Mouse (Mus musculus): ENCODE measurements around the gene Dgki. TPM values are rescaled to one million over a fixed set of nuclear protein-coding genes. Genes with fewer than 3 reads are reported as not detected.

The Dgki gene
- polyA plus RNA-seq, 1 experiment from 2014 or later, result 5.9 TPM

- Histone ChIP-seq H3K27me3 (no peaks in the 10 kb centered on the region), H3K4me3 (no peak overlapping the region), H3K9ac (no peak overlapping the region), H3K36me3 (no peaks in the 10 kb centered on the region; the same call in 1 of the 2 replicates), H3K4me1 (replicated peaks) (no peaks in the 10 kb centered on the region), H3K9me3 (no peaks in the 10 kb centered on the region), H3K4me2 (no peak overlapping the region), H3K27ac (no peak overlapping the region)
- WGBS, result 92% methylated on average over 10 of the region's 10 CpGs
- ATAC-seq (ENCODE audit: low FRiP score), result no peak
Measured at GRCm38 (mm10) chr6:37261236-37261852, 38.6 kb downstream of the Dgki start.

GRCm38 (mm10) chr6:37258662-37259061 lies 41.3 kb downstream of the Dgki start:
- Histone ChIP-seq H3K4me3 (no peak overlapping the region), H3K4me2 (no peak overlapping the region), H3K9me3 (no peaks in the 10 kb centered on the region), H3K36me3 (no peaks in the 10 kb centered on the region), H3K9ac (no peak overlapping the region), H3K4me1 (replicated peaks) (0 out of 2 replicates have a peak, but pooled peaks cover 4% of the 10 kb centered on the region), H3K27ac (no peak overlapping the region), H3K27me3 (no peaks in the 10 kb centered on the region)
- 90% methylated on average over 7 of the region's 7 CpGs for WGBS
- ATAC-seq (ENCODE audit: low FRiP score), result no peak

- H3K9me3 ChIP-seq, result no peaks in the 10 kb centered on the region
- no peak overlapping the region for H3K4me2 ChIP-seq
- H3K27me3 ChIP-seq, result no peaks in the 10 kb centered on the region
- H3K27ac ChIP-seq, result no peak overlapping the region
- no peak overlapping the region for H3K4me3 ChIP-seq
- H3K9ac ChIP-seq, result no peak overlapping the region
- no peak for ATAC-seq (ENCODE audit: low FRiP score)
- 0 out of 2 replicates have a peak, but pooled peaks cover 4% of the 10 kb centered on the region for H3K4me1 ChIP-seq (replicated peaks)
- 55% methylated on average over 8 of the region's 8 CpGs for WGBS
- no peaks in the 10 kb centered on the region for H3K36me3 ChIP-seq
Measured at GRCm38 (mm10) chr6:37254144-37254543, 45.8 kb downstream of the Dgki start.

- no peak for ATAC-seq (ENCODE audit: low FRiP score)
- WGBS, result 90% methylated on average over 4 of the region's 4 CpGs
- Histone ChIP-seq H3K4me1 (replicated peaks) (0 out of 2 replicates have a peak, but pooled peaks cover 4% of the 10 kb centered on the region), H3K27ac (no peak overlapping the region), H3K4me2 (no peak overlapping the region), H3K27me3 (no peaks in the 10 kb centered on the region), H3K9me3 (no peaks in the 10 kb centered on the region), H3K36me3 (no peaks in the 10 kb centered on the region), H3K4me3 (no peak overlapping the region), H3K9ac (no peak overlapping the region)
Measured at GRCm38 (mm10) chr6:37252536-37252935, 47.4 kb downstream of the Dgki start.

- Histone ChIP-seq H3K9ac (no peak overlapping the region), H3K4me1 (replicated peaks) (0 out of 2 replicates have a peak, but pooled peaks cover 7% of the 10 kb centered on the region)
- no peak for ATAC-seq (ENCODE audit: low FRiP score)
Measured at GRCm38 (mm10) chr6:37250671-37251070, 49.3 kb downstream of the Dgki start.

GRCm38 (mm10) chr6:37245757-37246156 lies 54.2 kb downstream of the Dgki start:
- Histone ChIP-seq H3K36me3 (no peaks in the 10 kb centered on the region), H3K27me3 (no peaks in the 10 kb centered on the region), H3K4me1 (replicated peaks) (peaks cover 13% of the 10 kb centered on the region; the same call in 1 of the 2 replicates), H3K9me3 (no peaks in the 10 kb centered on the region), H3K27ac (no peak overlapping the region), H3K4me2 (no peak overlapping the region), H3K9ac (no peak overlapping the region), H3K4me3 (no peak overlapping the region)
- no peak for ATAC-seq (ENCODE audit: low FRiP score)
- 81% methylated on average over 7 of the region's 7 CpGs for WGBS

More at GRCm38 (mm10) chr6:37250671-37251070, 49.3 kb downstream of the Dgki start:
- Histone ChIP-seq H3K36me3 (no peaks in the 10 kb centered on the region), H3K27ac (no peak overlapping the region), H3K27me3 (no peaks in the 10 kb centered on the region), H3K9me3 (no peaks in the 10 kb centered on the region), H3K4me3 (no peak overlapping the region), H3K4me2 (no peak overlapping the region)
- 97% methylated on average over 2 of the region's 2 CpGs for WGBS

GRCm38 (mm10) chr6:37244074-37244473 lies 55.9 kb downstream of the Dgki start:
- Histone ChIP-seq H3K4me3 (no peak overlapping the region), H3K27ac (no peak overlapping the region), H3K9ac (no peak overlapping the region), H3K36me3 (no peaks in the 10 kb centered on the region), H3K9me3 (no peaks in the 10 kb centered on the region), H3K4me2 (no peak overlapping the region), H3K4me1 (replicated peaks) (peaks cover 16% of the 10 kb centered on the region; the same call in 1 of the 2 replicates), H3K27me3 (no peaks in the 10 kb centered on the region)
- ATAC-seq (ENCODE audit: low FRiP score), result no peak
- 87% methylated on average over 11 of the region's 11 CpGs for WGBS

- WGBS, result 60% methylated on average over 5 of the region's 5 CpGs
- Histone ChIP-seq H3K4me3 (no peak overlapping the region), H3K36me3 (no peaks in the 10 kb centered on the region), H3K9me3 (no peaks in the 10 kb centered on the region), H3K27ac (no peak overlapping the region), H3K9ac (no peak overlapping the region), H3K27me3 (no peaks in the 10 kb centered on the region), H3K4me1 (replicated peaks) (peaks cover 16% of the 10 kb centered on the region; the same call in 1 of the 2 replicates), H3K4me2 (no peak overlapping the region)
- no peak for ATAC-seq (ENCODE audit: low FRiP score)
Measured at GRCm38 (mm10) chr6:37242769-37243121, 57.2 kb downstream of the Dgki start.

GRCm38 (mm10) chr6:37242100-37242768 lies 57.8 kb downstream of the Dgki start:
- no peak overlapping the region for H3K27ac ChIP-seq
- no peak overlapping the region for H3K4me2 ChIP-seq
- 57% methylated on average over 6 of the region's 6 CpGs for WGBS
- no peaks in the 10 kb centered on the region for H3K9me3 ChIP-seq
- H3K9ac ChIP-seq, result no peak overlapping the region
- no peak overlapping the region for H3K4me3 ChIP-seq
- ATAC-seq (ENCODE audit: low FRiP score), result no peak
- H3K36me3 ChIP-seq, result no peaks in the 10 kb centered on the region
- no peaks in the 10 kb centered on the region for H3K27me3 ChIP-seq
- peaks cover 16% of the 10 kb centered on the region; the same call in 1 of the 2 replicates for H3K4me1 ChIP-seq (replicated peaks)

- 87% methylated on average over 4 of the region's 4 CpGs for WGBS
- Histone ChIP-seq H3K36me3 (no peaks in the 10 kb centered on the region), H3K4me2 (no peak overlapping the region), H3K27ac (no peak overlapping the region), H3K4me3 (no peak overlapping the region), H3K4me1 (replicated peaks) (peaks cover 16% of the 10 kb centered on the region; the same call in 1 of the 2 replicates), H3K9ac (no peak overlapping the region), H3K9me3 (no peaks in the 10 kb centered on the region), H3K27me3 (no peaks in the 10 kb centered on the region)
- ATAC-seq (ENCODE audit: low FRiP score), result no peak
Measured at GRCm38 (mm10) chr6:37241434-37241833, 58.5 kb downstream of the Dgki start.

- H3K9me3 ChIP-seq, result no peaks in the 10 kb centered on the region
- H3K36me3 ChIP-seq, result no peaks in the 10 kb centered on the region
- no peak overlapping the region for H3K4me3 ChIP-seq
- H3K4me2 ChIP-seq, result no peak overlapping the region
- 81% methylated on average over 7 of the region's 7 CpGs for WGBS
- no peak overlapping the region for H3K27ac ChIP-seq
- H3K27me3 ChIP-seq, result no peaks in the 10 kb centered on the region
- no peak for ATAC-seq (ENCODE audit: low FRiP score)
- peaks cover 13% of the 10 kb centered on the region; the same call in 1 of the 2 replicates for H3K4me1 ChIP-seq (replicated peaks)
- H3K9ac ChIP-seq, result no peak overlapping the region
Measured at GRCm38 (mm10) chr6:37240140-37240539, 59.8 kb downstream of the Dgki start.

GRCm38 (mm10) chr6:37236893-37237292 lies 63.1 kb downstream of the Dgki start:
- H3K9ac ChIP-seq, result no peak overlapping the region
- H3K4me3 ChIP-seq, result no peak overlapping the region
- H3K9me3 ChIP-seq, result no peaks in the 10 kb centered on the region
- H3K4me2 ChIP-seq, result no peak overlapping the region
- H3K36me3 ChIP-seq, result no peaks in the 10 kb centered on the region
- no peak overlapping the region for H3K27ac ChIP-seq
- H3K4me1 ChIP-seq (replicated peaks), result 0 out of 2 replicates have a peak, but pooled peaks cover 3% of the 10 kb centered on the region
- ATAC-seq (ENCODE audit: low FRiP score), result no peak
- WGBS, result 83% methylated on average over 2 of the region's 2 CpGs
- H3K27me3 ChIP-seq, result no peaks in the 10 kb centered on the region

- Histone ChIP-seq H3K4me2 (no peak overlapping the region), H3K9me3 (no peaks in the 10 kb centered on the region), H3K9ac (no peak overlapping the region), H3K36me3 (no peaks in the 10 kb centered on the region), H3K27ac (no peak overlapping the region), H3K4me3 (no peak overlapping the region), H3K4me1 (replicated peaks) (no peaks in the 10 kb centered on the region; the same call in 1 of the 2 replicates), H3K27me3 (no peaks in the 10 kb centered on the region)
- 66% methylated on average over 6 of the region's 6 CpGs for WGBS
- ATAC-seq (ENCODE audit: low FRiP score), result no peak
Measured at GRCm38 (mm10) chr6:37231148-37231547, 68.8 kb downstream of the Dgki start.
